Mouse (Mus musculus) testis, adult 2 months (tissue): ENCODE results near the gene Cntnap2.

Experiments used
- CTCF ChIP-seq: fragments of 200-500 bp; IDR thresholded peaks from 2 replicates; pipeline ENCODE4 v1.5.1; 2012; ENCODE audit warnings: low read depth, mild to moderate bottlenecking, inconsistent platforms, low read length, moderate library complexity; ENCODE audit not compliant: control insufficient read depth, insufficient read depth, insufficient replicate concordance
- POLR2A ChIP-seq: fragments of 200-500 bp; IDR thresholded peaks from 2 replicates; pipeline ENCODE4 v1.6.1; 2012; ENCODE audit warnings: low read depth, mild to moderate bottlenecking, inconsistent platforms, low read length, moderate library complexity; ENCODE audit not compliant: control insufficient read depth

GRCm38 (mm10) chr6:46972640-46973039 is 1913.5 kb downstream of the Cntnap2 start:
- no peak for TF ChIP-seq CTCF
- TF ChIP-seq POLR2A, result no peak
